Mouse (Mus musculus): Measurements from ENCODE around the gene Aldh1l2.

Gene Aldh1l2

DNA sequence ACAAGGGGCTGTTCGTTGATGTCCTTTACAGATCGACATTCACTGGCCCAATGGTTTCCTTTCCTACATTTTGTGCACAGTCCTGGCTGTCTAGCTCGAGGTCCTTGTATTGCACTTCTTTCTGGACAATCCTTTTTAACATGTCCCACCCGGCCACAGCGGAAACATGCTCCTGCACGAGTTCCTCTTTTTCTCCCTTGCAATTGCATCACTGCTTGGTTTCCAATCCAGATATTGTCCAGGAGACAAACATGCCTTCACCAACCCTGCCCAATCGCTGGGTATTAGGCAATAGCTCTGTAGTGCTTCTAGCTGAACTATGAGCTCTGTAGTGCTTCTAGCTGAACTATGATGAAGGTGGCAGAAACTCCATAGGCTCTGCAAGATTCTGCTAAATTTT lies 85.4 kb downstream of the Aldh1l2 start:
- no peak for DNase-seq

All from right cerebral cortex, postnatal 14 days (tissue).